In the genomic region with DNA sequence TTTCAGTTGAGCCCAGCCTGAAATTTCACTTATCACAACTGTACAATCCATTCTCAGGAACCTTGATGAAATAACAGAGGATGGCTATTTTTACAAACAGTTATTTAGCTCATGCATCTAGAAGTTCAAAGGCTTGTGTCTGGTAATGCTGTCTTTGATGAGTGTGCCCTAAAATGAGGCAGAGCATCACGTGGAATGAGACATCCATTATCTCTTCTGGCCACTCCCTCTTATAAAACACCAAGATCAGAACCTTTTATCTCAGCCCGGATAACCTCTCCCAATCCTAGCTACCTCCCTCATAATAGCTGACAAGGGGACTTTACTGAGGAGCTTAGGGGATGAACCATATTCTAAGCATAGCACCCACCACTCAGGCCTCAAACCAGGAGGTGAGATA, we compare ENCODE assay signal across 12 mouse cellular contexts. TPM values are rescaled to one million over a fixed set of nuclear protein-coding genes. Genes with fewer than 3 reads are reported as not detected.
A peak's percentile ranks its signal among the peaks of the same experiment; 100 is the strongest.
DNase-seq lines count a peak whose midpoint lies in the region; ATAC-seq and TF ChIP-seq lines count a peak whose summit lies in the region.
"Had no signal": no experiment of that assay in that cellular context is flagged by ENCODE, and none has a peak within 500 bp of the region (broad histone marks: within the 10 kb centered on the region; RNA-seq: fewer than 3 reads in every experiment).

No protein-coding gene starts in this region.

- H3K9ac ChIP-seq in hindbrain, embryonic 14.5 days = no peak overlapping the region
- H3K9ac ChIP-seq in hindbrain, embryonic 11.5 days (ENCODE audit: low read depth, low read length) = no peak overlapping the region
- H3K9ac ChIP-seq in forebrain, embryonic 14.5 days (ENCODE audit: low read length) = no peak overlapping the region
- no peak overlapping the region for H3K9ac ChIP-seq in midbrain, embryonic 14.5 days (replicated peaks; ENCODE audit: low read length)

- no peaks in the 10 kb centered on the region for H3K36me3 ChIP-seq in hindbrain, embryonic 14.5 days (replicated peaks; ENCODE audit: control insufficient read depth, insufficient read depth)
- no peaks in the 10 kb centered on the region for H3K36me3 ChIP-seq in hindbrain, embryonic 11.5 days (ENCODE audit: control insufficient read depth, insufficient read depth, low read length)
- no peaks in the 10 kb centered on the region for H3K36me3 ChIP-seq in forebrain, embryonic 14.5 days (ENCODE audit: control insufficient read depth, insufficient read depth, low read length)
- H3K36me3 ChIP-seq in midbrain, embryonic 14.5 days (ENCODE audit: control insufficient read depth, insufficient read depth, low read length) = no peaks in the 10 kb centered on the region
- H3K36me3 ChIP-seq: embryonic facial prominence, embryonic 10.5 days had no signal

- H3K27ac ChIP-seq in hindbrain, embryonic 14.5 days = no peak overlapping the region
- H3K27ac ChIP-seq in hindbrain, embryonic 11.5 days (ENCODE audit: low read depth, low read length) = no peak overlapping the region
- peak overlapping the region; percentile 41 for H3K27ac ChIP-seq in brown adipose tissue, adult 24 weeks (replicated peaks; ENCODE audit: low read depth, low read length)
- H3K27ac ChIP-seq in forebrain, embryonic 14.5 days (ENCODE audit: low read depth, low read length) = peak overlapping the region; percentile 44; the same call in 1 of the 2 replicates
- H3K27ac ChIP-seq in midbrain, embryonic 14.5 days (replicated peaks; ENCODE audit: low read depth, low read length) = no peak overlapping the region
- H3K27ac ChIP-seq in left cerebral cortex, adult 2 months = no peak overlapping the region; the same call in 1 of the 2 replicates
- H3K27ac ChIP-seq: embryonic facial prominence, embryonic 10.5 days had no signal

- 63% methylated on average over 2 of the region's 2 CpGs for WGBS in hindbrain, embryonic 14.5 days
- WGBS in hindbrain, embryonic 11.5 days = 69% methylated on average over 2 of the region's 2 CpGs
- 63% methylated on average over 2 of the region's 2 CpGs for WGBS in forebrain, embryonic 14.5 days
- 50% methylated on average over 2 of the region's 2 CpGs for WGBS in midbrain, embryonic 14.5 days

- peaks cover 11% of the 10 kb centered on the region; the same call in 1 of the 2 replicates for H3K4me1 ChIP-seq in hindbrain, embryonic 14.5 days (replicated peaks; ENCODE audit: control insufficient read depth, insufficient read depth, low read length)
- H3K4me1 ChIP-seq in hindbrain, embryonic 11.5 days (replicated peaks; ENCODE audit: control insufficient read depth, insufficient read depth, low read length) = no peaks in the 10 kb centered on the region
- H3K4me1 ChIP-seq in brown adipose tissue, adult 24 weeks (ENCODE audit: control insufficient read depth, insufficient read depth, insufficient read length, low read length) = peaks cover 26% of the 10 kb centered on the region
- H3K4me1 ChIP-seq in forebrain, embryonic 14.5 days (ENCODE audit: control insufficient read depth, insufficient read depth, low read length) = peaks cover 32% of the 10 kb centered on the region; the same call in 1 of the 2 replicates
- H3K4me1 ChIP-seq in midbrain, embryonic 14.5 days (ENCODE audit: control insufficient read depth, insufficient read depth, low read length) = peaks cover 17% of the 10 kb centered on the region

- H3K4me2 ChIP-seq in hindbrain, embryonic 14.5 days (replicated peaks) = peak overlapping the region; percentile 38; the same call in 1 of the 2 replicates
- H3K4me2 ChIP-seq in hindbrain, embryonic 11.5 days (replicated peaks; ENCODE audit: low read depth, low read length) = no peak overlapping the region
- H3K4me2 ChIP-seq in forebrain, embryonic 14.5 days (ENCODE audit: low read length) = peak overlapping the region; percentile 35
- H3K4me2 ChIP-seq in midbrain, embryonic 14.5 days (ENCODE audit: low read length) = 0 out of 2 replicates have a peak overlapping the region, but pooled peaks have one; percentile 34

- no peak for ATAC-seq in hindbrain, embryonic 14.5 days (ENCODE audit: low FRiP score)
- no peak for ATAC-seq in hindbrain, embryonic 11.5 days (ENCODE audit: low FRiP score)
- no peak for ATAC-seq in forebrain, embryonic 14.5 days
- no peak for ATAC-seq in midbrain, embryonic 14.5 days (ENCODE audit: low FRiP score, low TSS enrichment)

- H3K27me3 ChIP-seq in hindbrain, embryonic 14.5 days (ENCODE audit: control insufficient read depth, insufficient read depth, low read length) = 0 out of 2 replicates have a peak, but pooled peaks cover 14% of the 10 kb centered on the region
- H3K27me3 ChIP-seq in hindbrain, embryonic 11.5 days (ENCODE audit: control insufficient read depth, insufficient read depth, low read length) = peaks cover 3% of the 10 kb centered on the region; the same call in 1 of the 2 replicates
- no peaks in the 10 kb centered on the region for H3K27me3 ChIP-seq in forebrain, embryonic 14.5 days (replicated peaks; ENCODE audit: control insufficient read depth, insufficient read depth, low read length)
- no peaks in the 10 kb centered on the region for H3K27me3 ChIP-seq in midbrain, embryonic 14.5 days (ENCODE audit: control insufficient read depth, insufficient read depth, low read length)

- DNase-seq in hindbrain, embryonic 14.5 days (ENCODE audit: low spot score) = no peak
- DNase-seq in hindbrain, embryonic 11.5 days (ENCODE audit: low spot score) = no peak
- no peak for DNase-seq in forebrain, embryonic 14.5 days (ENCODE audit: low spot score)
- no peak for DNase-seq in midbrain, embryonic 14.5 days
- no peak for DNase-seq in left cerebral cortex, adult 2 months (ENCODE audit: extremely low spot score in 1 of 2, low spot score in 2 of 2)
- DNase-seq in urinary bladder, postnatal 10 days (ENCODE audit: low spot score) = no peak
- DNase-seq: cerebellum, adult 11 months; kidney, postnatal 4 days; left cerebral cortex, postnatal 4 days had no signal

- H3K9me3 ChIP-seq in hindbrain, embryonic 14.5 days (ENCODE audit: control insufficient read depth, low read length) = no peaks in the 10 kb centered on the region
- H3K9me3 ChIP-seq in hindbrain, embryonic 11.5 days (ENCODE audit: control insufficient read depth, low read length) = no peaks in the 10 kb centered on the region
- no peaks in the 10 kb centered on the region for H3K9me3 ChIP-seq in forebrain, embryonic 14.5 days (replicated peaks; ENCODE audit: control insufficient read depth, low read length)
- no peaks in the 10 kb centered on the region for H3K9me3 ChIP-seq in midbrain, embryonic 14.5 days (ENCODE audit: control insufficient read depth, low read length)
- H3K9me3 ChIP-seq: embryonic facial prominence, embryonic 10.5 days had no signal

- TF ChIP-seq CTCF in left cerebral cortex, adult 2 months (IDR thresholded peaks at IDR 0.05) = no peak

- intact Hi-C loops in left cerebral cortex, adult 2 months (cut with DNase I) = loop anchor here (10.0 kb wide), 1 partner anchor 1780 kb away; no protein-coding TSS in a partner anchor

- H3K4me3 ChIP-seq in hindbrain, embryonic 14.5 days (replicated peaks; ENCODE audit: low read length) = no peak overlapping the region
- H3K4me3 ChIP-seq in hindbrain, embryonic 11.5 days (ENCODE audit: low read depth, low read length) = no peak overlapping the region
- no peak overlapping the region for H3K4me3 ChIP-seq in brown adipose tissue, adult 24 weeks (ENCODE audit: insufficient read depth, low read depth, low read length)
- H3K4me3 ChIP-seq in forebrain, embryonic 14.5 days (ENCODE audit: low read depth, low read length) = no peak overlapping the region
- no peak overlapping the region for H3K4me3 ChIP-seq in midbrain, embryonic 14.5 days (replicated peaks; ENCODE audit: low read depth, low read length)
- no peak overlapping the region for H3K4me3 ChIP-seq in left cerebral cortex, adult 2 months
- H3K4me3 ChIP-seq: embryonic facial prominence, embryonic 10.5 days had no signal

RNA-seq across cellular contexts. Expression of a gene that starts 3.3 kb away (rescaled TPM):
- 14.8 and 18.2 TPM in 2 replicates for polyA plus RNA-seq in hindbrain, embryonic 14.5 days (2014; fragmentation: Nextera tagmentation; extraction: Ambion mirVana)
- polyA plus RNA-seq in hindbrain, embryonic 11.5 days (2014; fragmentation: Nextera tagmentation; extraction: Ambion mirVana) = 31.4 and 31.9 TPM in 2 replicates
- polyA plus RNA-seq in brown adipose tissue, adult 24 weeks (2012; ENCODE audit: insufficient read depth, insufficient read length, missing spikeins) = 95.0 and 102 TPM in 2 replicates
- polyA plus RNA-seq in forebrain, embryonic 14.5 days (2014; fragmentation: Nextera tagmentation; extraction: Ambion mirVana) = 18.4 and 18.8 TPM in 2 replicates
- 15.2 and 19.9 TPM in 2 replicates for polyA plus RNA-seq in midbrain, embryonic 14.5 days (2014; fragmentation: Nextera tagmentation; extraction: Ambion mirVana)
- total RNA-seq in left cerebral cortex, adult 2 months (2021) = 10 to 100 TPM; 18.5 to 21.5 TPM

RNA-seq across cellular contexts. Expression of a gene that starts 24.2 kb away (rescaled TPM):
- 0.05 TPM in 2 replicates for polyA plus RNA-seq in hindbrain, embryonic 14.5 days (2014; fragmentation: Nextera tagmentation; extraction: Ambion mirVana)
- polyA plus RNA-seq in hindbrain, embryonic 11.5 days (2014; fragmentation: Nextera tagmentation; extraction: Ambion mirVana) = 1.1 and 1.9 TPM in 2 replicates
- not detected in 2 replicates for polyA plus RNA-seq in brown adipose tissue, adult 24 weeks (2012; ENCODE audit: insufficient read depth, insufficient read length, missing spikeins)
- 0.04 TPM in 1 of 2 replicates, not detected in the other for polyA plus RNA-seq in forebrain, embryonic 14.5 days (2014; fragmentation: Nextera tagmentation; extraction: Ambion mirVana)
- polyA plus RNA-seq in midbrain, embryonic 14.5 days (2014; fragmentation: Nextera tagmentation; extraction: Ambion mirVana) = not detected in 2 replicates
- total RNA-seq in left cerebral cortex, adult 2 months (2021) = under 1 TPM in 1 of 2 experiments, not detected in 1; 0.11 TPM
- total RNA-seq: hematopoietic stem cell, adult 5-6 weeks had no signal

RNA-seq across cellular contexts. Expression of a gene that starts 56.6 kb away (rescaled TPM):
- 41.6 and 42.6 TPM in 2 replicates for polyA plus RNA-seq in hindbrain, embryonic 14.5 days (2014; fragmentation: Nextera tagmentation; extraction: Ambion mirVana)
- 40.3 and 42.6 TPM in 2 replicates for polyA plus RNA-seq in hindbrain, embryonic 11.5 days (2014; fragmentation: Nextera tagmentation; extraction: Ambion mirVana)
- 125 and 136 TPM in 2 replicates for polyA plus RNA-seq in brown adipose tissue, adult 24 weeks (2012; ENCODE audit: insufficient read depth, insufficient read length, missing spikeins)
- polyA plus RNA-seq in forebrain, embryonic 14.5 days (2014; fragmentation: Nextera tagmentation; extraction: Ambion mirVana) = 42.8 and 45.9 TPM in 2 replicates
- polyA plus RNA-seq in midbrain, embryonic 14.5 days (2014; fragmentation: Nextera tagmentation; extraction: Ambion mirVana) = 33.4 and 42.5 TPM in 2 replicates
- total RNA-seq in left cerebral cortex, adult 2 months (2021) = 10 to 100 TPM; 49.5 to 56.7 TPM

Comparison
In these comparisons a context has a peak if more than half of its experiments do, and no peak if none do; other contexts are left out.
1. H3K27ac ChIP-seq: peak in brown adipose tissue, adult 24 weeks (single experiment) and forebrain, embryonic 14.5 days (single experiment); none in hindbrain, embryonic 14.5 days (single experiment), hindbrain, embryonic 11.5 days (single experiment), midbrain, embryonic 14.5 days (single experiment) and left cerebral cortex, adult 2 months (single experiment).